Mouse (Mus musculus): Measurements from ENCODE around the gene Ccdc148.

Gene Ccdc148

DNA sequence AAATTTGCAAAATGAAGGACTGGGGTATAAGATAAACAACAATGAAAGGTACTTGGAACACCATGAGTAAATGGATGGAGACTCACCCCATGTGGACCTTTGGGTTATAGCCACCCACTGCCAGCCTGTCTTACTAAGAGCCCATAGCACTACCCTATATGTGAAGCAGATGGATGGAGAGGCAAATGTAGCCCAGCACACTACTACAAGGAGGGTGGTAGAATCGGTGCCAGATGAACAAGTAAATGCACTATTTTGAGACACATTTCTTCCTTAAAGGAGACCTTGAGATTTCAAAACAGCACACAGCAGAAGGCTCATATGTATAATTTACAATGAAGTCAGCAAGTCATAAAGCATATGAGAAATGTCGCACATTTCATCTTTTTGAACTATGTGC, 234.9 kb downstream of the Ccdc148 start:
- DNase-seq (ENCODE audit: extremely low read depth, low read depth): no peak

DNA sequence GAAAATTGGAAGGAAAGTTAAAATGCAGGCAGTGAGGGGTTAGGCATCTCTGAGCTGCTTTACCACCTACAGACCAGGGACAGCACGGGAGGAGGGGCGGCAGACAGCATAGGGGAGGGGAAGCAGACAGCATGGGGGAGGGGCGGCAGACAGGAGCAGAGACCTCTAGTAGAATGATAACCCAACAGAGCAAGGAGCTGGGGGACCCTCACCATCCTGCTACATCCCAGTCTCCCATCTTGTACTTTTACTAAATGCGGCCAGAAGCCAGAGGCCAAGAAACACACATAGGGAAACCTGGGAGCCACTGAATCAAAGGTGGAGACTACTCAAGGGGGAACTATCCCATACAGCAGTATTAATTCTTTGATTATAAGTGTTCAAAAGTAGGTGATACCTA, 242.1 kb downstream of the Ccdc148 start:
- no peak for DNase-seq (ENCODE audit: extremely low read depth, low read depth)

DNA sequence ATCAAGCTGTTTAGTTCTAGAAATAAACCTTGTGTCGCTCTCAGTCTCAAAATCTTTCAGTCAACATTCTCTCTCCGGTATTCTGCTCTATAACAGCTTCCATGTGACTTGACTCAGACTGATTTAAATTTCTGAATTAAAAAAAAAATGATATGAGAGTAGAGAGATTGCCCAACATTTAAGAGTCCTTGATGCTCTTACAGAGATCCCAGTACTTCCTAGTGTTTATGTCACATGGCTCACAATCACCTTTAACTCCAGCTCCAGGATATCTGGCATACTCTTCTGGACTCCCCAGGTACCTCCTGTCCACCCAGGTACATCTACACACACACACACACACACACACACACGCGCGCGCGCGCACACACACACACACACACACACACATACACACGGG, 248.1 kb downstream of the Ccdc148 start:
- no peak for DNase-seq (ENCODE audit: extremely low read depth, low read depth)

DNA sequence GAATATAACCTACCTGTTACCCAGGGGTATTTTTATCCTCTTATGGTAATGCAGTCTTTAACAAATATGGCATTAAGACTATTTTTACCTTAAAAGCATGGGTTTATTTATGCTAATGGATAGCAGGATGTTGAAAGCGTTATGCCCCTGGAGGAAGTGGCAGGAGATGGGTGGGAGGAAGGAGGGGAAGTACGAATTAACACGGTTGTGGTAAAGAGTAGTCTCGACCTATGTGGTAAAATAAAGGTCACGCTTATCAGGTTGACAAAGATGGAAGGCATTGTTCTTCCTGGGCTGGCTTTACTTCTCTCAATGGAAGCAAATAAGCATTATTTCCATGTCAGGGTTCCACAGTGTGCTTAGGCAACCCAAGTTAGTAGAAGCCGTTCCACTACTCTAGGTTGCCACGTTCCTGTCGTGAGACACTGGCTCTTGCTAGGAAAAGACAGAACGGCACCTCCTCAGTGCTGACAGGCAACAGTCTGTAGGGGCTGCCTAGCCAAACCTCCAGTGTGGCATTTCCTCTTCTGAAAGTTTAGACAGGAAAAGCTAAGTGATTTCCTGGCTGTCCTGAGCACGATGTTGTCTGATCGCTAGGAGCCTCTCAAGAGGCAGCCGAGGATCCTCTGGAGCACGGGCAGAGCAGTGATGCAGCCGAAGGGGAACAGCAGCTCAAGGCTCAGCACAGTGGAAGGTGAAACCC, 253.5 kb downstream of the Ccdc148 start:
- DNase-seq (ENCODE audit: extremely low read depth, low read depth): no peak

DNA sequence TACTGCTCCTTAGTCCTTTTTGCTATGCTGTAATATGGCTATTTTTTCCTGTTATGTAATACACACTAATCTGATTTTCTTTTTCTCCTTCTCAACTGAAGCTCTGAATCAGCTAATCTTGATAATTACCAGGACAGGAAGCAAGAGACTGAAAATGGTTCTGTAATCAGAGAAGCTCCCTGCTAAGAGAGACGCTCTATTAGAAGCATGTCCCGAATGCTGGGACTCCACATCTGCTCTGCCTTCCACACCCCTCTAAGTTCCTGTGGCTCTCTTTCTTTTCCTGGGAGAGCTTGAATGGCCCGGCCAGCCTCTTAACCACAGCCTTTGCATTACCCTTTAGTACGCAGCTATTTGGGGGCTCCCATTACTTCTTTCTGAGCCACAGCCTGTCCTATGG, 255.4 kb downstream of the Ccdc148 start:
- DNase-seq (ENCODE audit: extremely low read depth, low read depth): no peak

DNA sequence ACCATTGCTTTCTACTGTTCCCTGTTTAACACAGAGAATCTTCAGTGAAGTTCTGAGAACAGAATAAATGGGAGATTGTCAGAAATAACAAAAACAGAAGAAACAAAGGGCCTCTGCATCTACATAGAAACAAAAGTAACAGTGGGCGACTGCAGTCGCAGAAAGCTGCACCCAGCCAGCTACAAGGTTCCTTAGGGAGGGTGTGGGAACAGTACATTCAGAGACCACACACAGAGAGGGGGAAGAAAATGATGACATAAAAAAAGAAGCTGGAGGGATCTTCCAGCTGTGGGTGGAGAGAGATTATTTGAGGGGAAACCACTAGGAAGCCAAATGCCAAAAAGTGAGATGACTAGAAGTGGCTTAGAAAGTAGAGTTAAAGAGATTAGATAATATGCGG, 280.6 kb downstream of the Ccdc148 start:
- DNase-seq (ENCODE audit: extremely low read depth, low read depth): no peak

DNA sequence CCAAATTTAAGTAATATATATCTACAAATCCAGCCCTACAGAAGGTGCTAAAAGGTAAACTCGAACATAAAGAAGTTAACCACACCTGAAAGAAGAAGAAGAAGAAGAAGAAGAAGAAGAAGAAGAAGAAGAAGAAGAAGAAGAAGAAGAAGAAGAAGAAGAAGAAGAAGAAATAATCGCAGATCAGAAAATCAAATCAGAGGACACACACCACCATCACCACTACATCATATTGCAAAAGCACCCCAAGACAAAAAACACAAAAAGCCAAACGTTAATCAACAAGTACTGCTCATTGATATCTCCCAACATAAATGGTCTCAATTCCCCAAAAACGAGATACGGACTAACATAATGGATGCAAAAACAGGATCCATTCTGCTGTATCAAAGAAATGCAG, 301.3 kb downstream of the Ccdc148 start, which contains the start of gene Gm11099:
TSS of gene Gm11099 (plus strand) at position 301 of the 400 bp plus-strand sequence.
- no peak for DNase-seq (ENCODE audit: extremely low read depth, low read depth)

DNA sequence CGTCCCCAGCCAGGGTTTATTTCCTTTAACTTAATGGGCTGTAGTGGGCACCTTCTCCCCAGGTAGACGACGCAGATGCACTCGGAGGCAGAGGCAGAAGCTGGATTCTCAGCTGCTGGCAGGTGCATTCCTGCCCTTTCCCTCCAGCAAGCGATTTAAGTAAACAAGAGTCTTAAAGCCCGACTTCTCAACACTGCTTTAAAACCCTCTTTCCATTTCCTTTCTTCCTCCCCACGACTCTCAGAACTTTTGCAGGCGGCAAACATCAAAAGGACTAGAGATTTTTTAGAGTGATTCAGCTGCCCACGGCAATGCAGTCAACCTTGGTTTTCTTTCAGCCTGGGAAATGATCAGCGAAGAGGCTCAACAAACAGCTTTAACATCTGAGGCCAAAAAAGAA, 316.0 kb downstream of the Ccdc148 start:
- DNase-seq (ENCODE audit: extremely low read depth, low read depth): no peak

DNA sequence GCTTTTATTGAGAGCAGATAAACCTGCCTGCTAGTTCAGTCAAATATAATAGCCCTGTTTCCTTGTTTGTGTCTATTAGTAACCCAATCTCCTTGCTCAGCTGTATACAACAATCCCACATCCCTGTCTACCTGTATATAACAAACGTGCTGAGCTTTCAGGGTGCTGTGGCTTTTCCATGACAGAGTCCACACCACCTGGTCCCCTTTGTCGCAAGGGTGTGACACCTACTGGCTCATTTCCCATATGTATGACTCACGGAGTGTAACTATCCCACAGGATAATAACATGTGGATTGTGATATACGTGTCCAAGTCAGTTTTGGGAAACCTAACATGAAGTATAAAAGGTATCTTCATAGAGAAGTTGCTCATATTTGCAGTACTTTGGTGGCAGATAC, 318.0 kb downstream of the Ccdc148 start:
- no peak for DNase-seq (ENCODE audit: extremely low read depth, low read depth)

DNA sequence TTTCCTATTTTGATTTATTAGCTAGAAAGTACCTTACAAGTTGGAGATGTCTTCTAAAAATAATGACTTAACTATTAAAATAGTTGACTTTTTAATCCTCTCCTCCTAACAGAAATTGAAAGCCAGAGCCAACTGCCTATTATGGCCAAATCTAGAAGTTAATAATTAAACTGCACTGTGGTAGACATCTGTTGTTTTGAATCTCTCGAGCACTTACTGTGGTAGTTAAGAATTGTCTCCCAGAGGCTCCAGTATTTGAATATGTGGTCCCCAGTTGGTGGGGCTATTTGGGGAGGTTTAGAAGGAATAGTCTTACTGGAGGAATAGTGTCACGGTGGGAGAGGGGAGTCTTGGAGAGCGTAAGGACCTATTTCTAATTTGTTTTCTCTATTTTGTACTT, 319.5 kb downstream of the Ccdc148 start:
- DNase-seq (ENCODE audit: extremely low read depth, low read depth): no peak

DNA sequence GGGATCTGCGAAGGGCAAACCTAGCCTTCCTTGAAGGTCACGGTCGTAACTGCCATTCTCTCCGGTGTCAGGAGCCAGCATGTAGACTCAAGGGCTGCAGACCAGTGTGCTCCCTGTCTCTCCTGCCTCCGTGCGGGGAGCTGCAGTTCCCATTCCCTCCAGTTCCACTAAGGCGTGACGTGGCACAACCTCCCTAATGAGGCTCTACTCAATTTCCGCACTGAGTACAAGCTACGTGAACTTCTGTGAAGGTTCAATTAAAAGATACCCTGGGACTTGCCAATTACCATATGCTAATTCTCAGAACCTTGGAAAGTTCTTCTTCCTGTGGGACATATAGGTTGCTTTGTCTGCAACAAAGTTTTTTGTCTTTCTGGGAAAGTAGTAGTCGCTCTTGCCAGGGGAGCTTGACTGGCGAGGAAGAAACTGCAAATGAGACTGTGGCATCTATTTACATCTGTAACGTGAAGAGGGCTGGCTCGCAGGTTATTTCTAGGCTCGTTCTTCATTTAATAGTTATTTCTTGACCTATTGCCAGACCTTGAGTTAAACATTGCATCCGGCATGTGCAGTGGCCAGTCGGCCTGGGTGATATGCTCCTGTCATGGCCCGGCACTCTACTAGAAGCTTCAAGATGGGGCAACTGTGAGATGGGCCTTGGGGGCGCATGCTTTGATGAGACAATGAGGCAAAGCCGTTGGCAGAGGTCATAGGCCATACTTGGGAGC, 328.1 kb downstream of the Ccdc148 start:
- DNase-seq (ENCODE audit: extremely low read depth, low read depth): no peak

DNA sequence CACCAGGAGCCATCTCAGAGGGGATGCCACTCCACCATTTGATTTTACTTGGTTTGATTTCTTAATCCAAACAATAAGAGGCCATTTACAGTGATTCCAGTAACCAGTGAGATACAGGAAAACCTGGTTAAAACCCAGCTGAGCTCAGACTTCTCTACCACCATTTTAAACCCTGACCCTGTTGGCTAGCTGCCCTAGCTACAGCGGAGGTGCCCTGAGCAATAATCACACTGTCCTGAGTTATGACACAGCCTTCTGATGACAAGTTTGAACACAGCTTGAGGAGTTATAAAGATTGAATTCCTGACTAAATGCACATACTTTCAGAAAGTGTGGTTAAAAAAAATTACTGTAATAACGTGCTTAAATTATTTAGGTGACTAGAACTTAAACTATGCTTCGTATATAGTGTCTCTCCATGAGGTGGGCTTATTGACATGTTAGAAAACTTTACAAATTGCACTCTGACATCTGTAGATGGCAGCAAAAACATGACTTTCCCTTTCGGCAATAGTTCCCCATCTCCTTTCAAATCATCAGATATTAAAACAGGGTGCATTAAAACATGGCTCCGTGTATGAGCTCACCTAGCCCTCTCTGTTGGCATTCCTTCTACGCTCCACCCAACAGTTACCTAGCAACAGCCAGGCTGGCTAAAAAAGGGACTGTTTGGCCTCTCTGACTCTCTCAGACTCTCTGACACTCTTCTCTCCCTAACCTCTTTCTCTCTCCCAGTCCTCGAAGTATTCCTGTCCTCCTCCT, 330.3 kb downstream of the Ccdc148 start:
- no peak for DNase-seq (ENCODE audit: extremely low read depth, low read depth)

DNA sequence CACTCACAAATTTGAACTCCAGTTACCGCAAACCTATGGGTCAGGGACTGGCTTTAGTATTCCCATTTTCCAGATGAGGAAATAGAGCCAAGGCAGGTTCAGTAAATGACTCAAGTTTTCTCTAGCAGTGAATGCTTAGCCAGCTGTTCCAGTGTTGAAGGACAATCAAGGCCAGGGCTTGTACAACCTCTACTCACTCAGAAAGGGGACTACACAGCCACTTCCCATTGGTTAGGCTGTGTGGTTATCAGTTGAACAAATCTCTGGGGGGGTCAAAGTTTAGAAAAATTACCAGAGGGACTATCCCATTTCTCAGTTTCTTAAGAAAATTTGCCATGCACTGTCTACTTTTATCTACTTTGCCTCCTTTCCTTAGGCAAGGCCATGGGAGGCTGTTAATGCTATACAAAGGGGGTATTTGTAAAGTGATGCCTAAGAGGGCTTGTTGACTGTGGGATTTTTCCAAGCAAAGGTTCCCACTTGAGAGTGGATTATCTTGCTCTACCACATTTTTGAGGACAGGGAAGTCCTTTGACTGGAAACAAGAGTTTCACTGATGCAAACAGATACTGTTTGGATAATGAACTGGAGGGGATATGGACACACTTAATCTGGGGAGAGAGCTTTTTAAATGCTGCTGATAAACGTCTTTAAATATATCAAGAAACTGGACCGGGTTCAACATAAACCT, 331.4 kb downstream of the Ccdc148 start:
- no peak for DNase-seq (ENCODE audit: extremely low read depth, low read depth)

DNA sequence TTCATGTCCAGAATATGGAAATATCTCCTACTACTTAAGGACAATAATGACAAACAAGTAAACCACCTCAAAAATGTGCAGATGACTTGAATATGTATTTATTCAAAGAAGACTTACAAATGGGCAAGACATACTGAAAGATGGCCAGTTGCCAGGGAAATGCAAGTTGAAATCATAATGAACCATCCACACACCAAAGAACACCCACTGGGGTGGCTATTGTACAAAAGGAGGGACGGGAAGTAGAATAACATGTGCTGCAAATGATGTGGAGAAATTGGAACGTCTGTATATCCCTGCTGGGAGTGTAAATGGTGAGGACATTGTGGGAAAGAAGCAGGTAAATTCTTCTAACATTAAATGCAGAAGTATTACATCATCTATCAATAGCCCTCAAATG, 347.5 kb downstream of the Ccdc148 start:
- no peak for DNase-seq (ENCODE audit: extremely low read depth, low read depth)

DNA sequence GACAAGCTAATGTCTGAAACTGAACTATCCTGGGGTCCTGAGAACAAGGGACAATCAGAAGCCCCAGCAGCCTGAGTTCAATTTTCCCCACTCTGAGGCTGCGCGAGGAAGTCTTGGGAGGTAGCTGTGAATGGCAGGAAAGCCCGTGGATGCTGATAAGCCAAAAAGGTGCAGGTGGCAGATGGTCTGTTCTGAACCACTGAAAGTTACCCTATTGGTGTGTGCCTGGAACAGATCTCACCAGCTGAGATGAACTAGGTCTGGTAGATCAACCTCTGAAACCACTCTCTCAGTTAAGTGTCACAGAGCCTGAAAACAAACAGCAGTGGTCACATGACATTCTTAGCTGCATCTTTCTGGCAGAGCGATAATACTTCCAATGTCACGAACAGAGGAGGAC, 360.9 kb downstream of the Ccdc148 start:
- DNase-seq (ENCODE audit: extremely low read depth, low read depth): no peak

DNA sequence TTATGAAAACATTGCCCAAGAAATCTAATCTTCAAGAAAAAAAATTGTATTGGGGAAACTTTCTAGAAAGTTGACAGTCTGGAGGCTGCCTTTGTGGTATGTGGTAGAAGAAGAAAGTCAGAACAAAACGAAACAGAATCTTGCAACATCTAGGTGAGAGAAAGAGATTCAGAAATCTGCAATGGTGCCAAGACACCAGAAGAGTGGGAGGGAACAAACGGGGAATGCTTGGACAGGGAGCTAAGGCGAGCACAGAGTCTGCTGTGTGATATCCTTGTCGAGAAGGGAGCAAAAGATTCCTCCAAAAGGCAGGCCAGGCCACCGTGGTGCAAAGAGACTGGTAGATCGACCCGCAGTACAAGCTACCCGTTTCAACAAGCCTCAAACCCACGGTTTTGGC, 361.4 kb downstream of the Ccdc148 start:
- no peak for DNase-seq (ENCODE audit: extremely low read depth, low read depth)

DNA sequence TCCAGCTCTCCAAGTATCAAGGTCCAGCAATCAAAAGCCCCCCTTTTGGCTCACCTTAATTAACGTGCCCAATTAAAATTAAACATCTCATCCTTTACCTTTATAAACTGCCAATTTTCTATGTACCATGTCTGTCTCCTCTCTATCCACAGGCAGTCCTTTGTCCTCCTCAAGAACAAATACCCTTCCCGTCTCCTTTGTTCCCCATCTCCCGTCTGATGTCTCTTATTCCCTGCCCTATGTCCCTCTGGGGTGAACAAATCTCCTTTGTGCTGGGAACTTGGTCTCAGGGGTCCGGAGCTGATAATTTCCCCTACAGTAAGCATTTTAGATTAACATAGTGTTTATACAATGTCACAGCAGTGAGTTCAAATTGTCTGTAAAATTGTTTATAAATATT, 363.0 kb downstream of the Ccdc148 start:
- DNase-seq (ENCODE audit: extremely low read depth, low read depth): no peak

DNA sequence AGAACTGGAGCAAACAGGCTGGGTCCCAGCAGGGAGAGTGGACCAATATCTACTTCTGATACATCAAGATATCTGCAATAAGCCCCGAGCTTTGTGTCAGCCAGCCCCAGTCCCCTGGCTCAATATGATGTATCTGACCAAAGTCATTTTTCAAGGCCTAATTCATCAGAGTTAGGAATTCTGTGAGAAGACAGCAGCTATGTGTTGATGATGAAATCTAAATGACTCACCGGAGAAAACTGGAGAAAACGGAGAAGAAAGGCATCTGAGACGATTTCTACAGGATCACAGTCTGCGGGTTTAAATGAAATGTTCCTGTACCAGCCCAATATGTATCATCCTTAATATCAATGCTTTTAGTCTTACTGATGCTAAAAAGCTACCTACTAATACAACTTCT, 365.1 kb downstream of the Ccdc148 start:
- DNase-seq (ENCODE audit: extremely low read depth, low read depth): no peak

DNA sequence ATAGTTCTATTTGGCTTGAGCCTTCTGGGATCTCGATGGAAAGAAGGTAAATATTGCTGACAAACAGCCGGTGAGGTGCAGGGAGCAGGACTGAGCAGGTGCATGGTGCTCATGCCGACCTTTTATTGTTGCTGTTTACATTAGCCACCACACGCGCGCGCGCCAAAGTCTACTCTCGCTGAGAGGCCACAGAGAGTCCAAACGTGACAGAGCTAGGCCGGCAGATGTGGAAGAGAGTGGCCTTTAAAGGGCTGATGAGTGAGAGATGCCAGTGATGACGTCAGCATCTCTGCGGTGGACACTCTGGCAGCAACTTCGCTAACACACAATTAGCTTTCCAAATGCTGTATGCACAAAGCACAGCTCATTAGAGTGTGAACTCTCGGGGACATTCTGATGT, 366.0 kb downstream of the Ccdc148 start:
- DNase-seq (ENCODE audit: extremely low read depth, low read depth): no peak

DNA sequence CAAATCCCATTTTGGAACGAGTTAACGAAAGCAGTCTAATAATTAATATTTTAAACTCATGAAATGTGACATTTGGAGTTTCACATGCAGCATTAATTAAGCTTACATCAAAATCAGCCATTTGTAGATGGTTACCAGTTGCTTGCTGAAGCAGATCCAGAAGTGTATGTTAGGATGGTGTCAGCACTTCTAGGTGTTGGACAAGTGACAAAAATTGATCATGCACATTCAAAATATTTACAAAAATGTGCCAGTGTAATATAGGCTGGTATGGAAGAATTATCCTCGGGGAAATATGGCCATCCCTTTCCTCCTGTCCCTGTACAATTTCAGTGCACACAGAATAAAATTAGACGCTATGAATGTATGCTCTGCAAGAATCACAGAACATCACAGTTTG, 370.1 kb downstream of the Ccdc148 start:
- no peak for DNase-seq (ENCODE audit: extremely low read depth, low read depth)

DNA sequence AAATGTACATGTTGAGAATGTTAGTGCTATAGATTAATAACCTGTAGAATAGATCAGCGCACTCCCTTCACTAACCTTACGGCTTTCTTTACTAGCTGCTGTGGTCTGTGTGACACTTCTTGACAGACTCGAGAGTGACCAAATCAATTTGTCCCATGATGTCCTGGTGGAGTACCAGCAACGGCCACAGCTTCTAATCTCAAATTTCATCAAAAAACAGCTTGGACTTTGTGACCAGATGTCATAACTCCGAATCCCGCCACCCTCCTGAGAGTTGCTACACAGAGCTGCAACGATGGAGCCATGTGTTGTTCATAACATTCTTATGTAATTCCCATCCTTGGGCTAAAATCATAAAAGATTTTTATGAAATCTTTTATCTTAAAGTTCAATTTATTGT, 370.5 kb downstream of the Ccdc148 start:
- no peak for DNase-seq (ENCODE audit: extremely low read depth, low read depth)

DNA sequence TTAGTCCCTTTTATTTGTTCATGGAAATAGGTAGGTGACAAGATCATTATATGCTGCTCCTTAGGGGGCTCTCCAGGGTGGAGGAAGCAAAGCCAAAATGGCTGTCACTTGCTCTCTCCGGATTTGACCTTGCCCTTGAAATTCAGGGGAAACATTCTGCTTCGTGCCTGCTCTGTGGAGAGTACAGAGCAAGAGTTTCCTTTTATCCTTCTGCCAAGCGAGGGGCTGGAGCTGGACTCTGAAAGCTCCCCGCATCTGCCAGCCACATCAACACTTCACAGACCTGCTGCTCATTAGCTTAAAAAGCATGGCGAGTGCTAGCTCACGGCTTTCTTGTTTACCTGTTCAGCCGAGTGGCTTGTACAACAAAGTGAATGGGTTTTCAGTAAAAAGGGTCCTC, 373.1 kb downstream of the Ccdc148 start:
- DNase-seq (ENCODE audit: extremely low read depth, low read depth): no peak

All from MEL-GATA-1-ER (cell line).